ENCODE assay signal across 15 mouse cellular contexts in genomic region chr5:113777728-113778127, GRCm38 (mm10). TPM values are rescaled to one million over a fixed set of nuclear protein-coding genes. Genes with fewer than 3 reads are reported as not detected.
"Had no signal": no experiment of that assay in that cellular context is flagged by ENCODE, and none has a peak within 500 bp of the region (broad histone marks: within the 10 kb centered on the region; RNA-seq: fewer than 3 reads in every experiment).

No protein-coding gene starts in this region.

RNA-seq across cellular contexts. Expression of gene 1700069L16Rik, which starts 53.2 kb away (rescaled TPM):
- total RNA-seq: layer of hippocampus, postnatal 36 days; left cerebral cortex, adult 8-10 months; left cerebral cortex, postnatal 25 days; megakaryocyte-erythroid progenitor cell, adult 5-6 weeks had no signal
- polyA plus RNA-seq: intestine, embryonic 14.5 days; kidney, postnatal 0 days; limb, embryonic 11.5 days; limb, embryonic 15.5 days; liver, embryonic 12.5 days; liver, embryonic 16.5 days; lung, embryonic 14.5 days; midbrain, embryonic 12.5 days; midbrain, embryonic 16.5 days; neural tube, embryonic 13.5 days; stomach, embryonic 16.5 days had no signal
